Mouse (Mus musculus) C3H10T1/2 (cell line): ENCODE data around the gene Fbxo44. TPM values are rescaled to one million over a fixed set of nuclear protein-coding genes. Genes with fewer than 3 reads are reported as not detected.

Experiments used
- polyA plus RNA-seq, 2 experiments: library from polyadenylated mRNA; unstranded; fragments of >200 nt; fragmentation: generic; extraction: Trizol; gene quantifications; one replicate each; pipeline ENCODE4 v1.2.1; 2012; ENCODE audit warnings: missing spikeins in 2 of 2

Gene Fbxo44
- 1 to 10 TPM in 1 of 2 experiments, under 1 TPM in 1; 0.50 to 2.3 TPM for polyA plus RNA-seq

DNA sequence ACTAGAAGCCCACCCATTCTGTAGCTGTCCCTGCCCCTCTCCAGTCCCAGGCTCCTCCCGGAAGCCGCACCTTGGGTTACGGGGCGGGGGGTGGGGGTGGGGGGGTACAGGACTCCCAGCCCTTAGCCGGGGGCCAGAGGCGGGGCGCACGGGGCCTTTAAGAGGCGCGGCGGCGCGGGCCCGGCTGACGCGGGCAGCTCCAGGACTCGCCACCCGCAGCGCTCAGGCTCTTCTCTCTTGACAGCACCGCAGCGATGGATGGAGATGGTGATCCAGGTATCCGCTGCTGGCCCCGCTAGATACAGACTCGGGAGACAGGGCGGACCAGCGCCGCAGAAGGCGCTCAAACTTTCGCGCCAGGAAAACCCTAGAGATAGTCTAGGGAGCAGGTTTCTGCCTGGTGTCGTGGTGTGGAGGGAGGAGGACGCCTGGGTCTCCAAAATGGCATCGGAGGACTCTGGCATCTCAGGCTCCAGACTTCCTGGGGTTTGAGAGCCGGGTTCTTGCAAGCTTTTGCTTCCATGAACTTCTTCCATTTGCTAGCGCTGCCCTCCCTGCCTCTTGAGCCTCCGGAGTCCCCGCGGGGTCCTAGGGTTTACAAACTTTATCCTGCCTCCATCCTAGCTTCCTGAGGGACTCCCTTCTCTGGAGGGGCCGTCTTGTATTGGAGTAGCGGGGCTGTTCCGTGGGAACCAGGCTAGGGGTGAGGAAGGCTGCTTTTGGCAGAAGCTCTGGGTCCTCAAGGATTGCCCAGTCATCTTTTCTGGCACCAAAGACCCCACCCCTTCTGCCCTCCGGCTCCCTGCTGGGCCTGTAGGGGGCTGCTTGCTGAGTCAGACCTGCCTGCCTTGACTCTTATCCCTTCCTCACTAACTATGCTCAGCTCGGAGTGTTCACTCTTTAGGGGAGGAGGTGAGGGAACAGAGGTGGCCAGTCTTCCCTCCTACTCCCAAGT, at the start of gene Fbxo44, which contains the start of gene Fbxo2:
Fbxo44 (minus strand) TSS at position 47 of the 955 bp plus-strand sequence.
Fbxo2 (plus strand) TSS at position 186 of the 955 bp plus-strand sequence.

GRCm38 (mm10) chr4:148151267-148152168, 8.8 kb downstream of the Fbxo44 start, which contains the start of gene Fbxo6:
Gene Fbxo6 (minus strand): TSS chr4:148152140.

DNA sequence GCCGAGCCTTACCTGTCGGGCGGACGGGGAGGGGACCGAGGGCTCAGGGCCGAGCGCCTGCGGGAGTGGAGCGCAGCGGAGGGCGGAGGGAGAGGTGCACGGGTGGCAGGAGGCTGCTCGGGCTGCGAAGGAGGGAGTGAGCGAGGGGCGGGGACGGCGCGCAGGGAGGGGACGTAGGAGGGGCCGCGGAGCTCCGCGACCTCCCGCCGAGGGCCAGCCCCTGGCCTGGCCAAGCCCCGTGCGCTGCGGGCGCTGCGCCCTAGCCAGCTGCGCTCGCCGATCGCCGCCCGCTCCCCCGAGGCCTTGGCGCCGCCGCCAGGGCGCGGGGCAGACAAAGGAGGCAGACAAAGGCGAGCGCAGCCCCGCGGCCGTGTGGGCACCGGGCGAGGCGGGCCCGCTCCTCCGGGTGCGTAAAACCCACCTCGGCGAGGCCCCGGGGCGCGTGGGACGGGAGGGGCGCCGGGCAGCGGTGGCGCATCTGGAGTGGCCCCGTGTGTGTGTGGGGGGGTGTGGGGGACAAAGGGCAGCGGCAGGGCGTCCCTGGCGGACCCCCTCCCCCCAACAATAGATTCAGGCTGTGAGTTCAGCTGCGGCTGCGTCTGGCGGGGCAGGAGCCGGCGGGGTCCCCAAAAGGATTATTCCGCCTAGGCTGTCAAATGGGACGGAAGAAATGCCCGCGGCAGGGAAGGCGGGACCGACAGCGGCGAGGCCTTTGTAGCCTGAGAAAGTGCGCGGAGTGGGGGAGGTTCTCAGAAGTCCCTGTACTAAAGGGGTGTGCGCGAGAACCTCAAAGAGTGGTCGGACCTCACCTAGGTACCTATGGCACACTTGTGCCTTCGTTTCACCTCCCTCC, 29.5 kb downstream of the Fbxo44 start, which contains the start of gene Draxin:
Draxin (minus strand) TSS at position 138 of the 853 bp plus-strand sequence.

GRCm38 (mm10) chr4:148130133-148130532, 30.1 kb downstream of the Fbxo44 start, which contains the start of gene Mad2l2:
Gene Mad2l2 (plus strand): TSS chr4:148130384.

Other genes with a start within 250 kb of the Fbxo44 start
- gene Plod1, start 223.7 kb downstream of the Fbxo44 start, polyA plus RNA-seq = 10 to 100 TPM; 25.9 to 69.0 TPM
- 10 to 100 TPM; 15.3 to 43.6 TPM for gene 2510039O18Rik, start 219.6 kb downstream of the Fbxo44 start, polyA plus RNA-seq
- gene Nppb, start 174.7 kb downstream of the Fbxo44 start, polyA plus RNA-seq = not detected
- gene Nppa, start 159.8 kb downstream of the Fbxo44 start, polyA plus RNA-seq = not detected
- gene Clcn6, start 121.7 kb downstream of the Fbxo44 start, polyA plus RNA-seq = 1 to 10 TPM; 1.5 to 7.3 TPM
- gene Mthfr, start 121.4 kb downstream of the Fbxo44 start, polyA plus RNA-seq = 10 to 100 TPM in 1 of 2 experiments, 1 to 10 TPM in 1; 4.5 to 16.9 TPM
- 10 to 100 TPM; 17.7 TPM for gene Agtrap, start 72.5 kb downstream of the Fbxo44 start, polyA plus RNA-seq
- 10 to 100 TPM; 29.3 to 46.0 TPM for gene Mad2l2, start 30.1 kb downstream of the Fbxo44 start, polyA plus RNA-seq
- gene Draxin, start 29.8 kb downstream of the Fbxo44 start, polyA plus RNA-seq = under 1 TPM; under 0.01 to 0.14 TPM
- gene Fbxo6, start 8.3 kb downstream of the Fbxo44 start, polyA plus RNA-seq = 10 to 100 TPM; 66.2 to 95.0 TPM
- gene Fbxo2, start 139 bp upstream of the Fbxo44 start, polyA plus RNA-seq = 1 to 10 TPM; 1.2 to 2.9 TPM
- gene Disp3, start 127.5 kb upstream of the Fbxo44 start, polyA plus RNA-seq = under 1 TPM in 1 of 2 experiments, not detected in 1; under 0.01 TPM